Mouse (Mus musculus) CH12.LX (cell line): ENCODE data around the gene Kank4. TPM values are rescaled to one million over a fixed set of nuclear protein-coding genes. Genes with fewer than 3 reads are reported as not detected.

Experiments used
- DNase-seq: peaks from one replicate; pipeline ENCODE4 v3.0.0-alpha.2; 2013; ENCODE audit errors: extremely low read depth
- H3K27ac ChIP-seq: 2 replicates; pipeline ENCODE4 v1.5.1; 2012; ENCODE audit warnings: low read depth, mild to moderate bottlenecking, control low read depth, moderate library complexity; ENCODE audit not compliant: insufficient read depth
- H3K27me3 ChIP-seq: replicated peaks from 2 replicates; pipeline ENCODE3; 2012; ENCODE audit warnings: inconsistent platforms
- H3K36me3 ChIP-seq, 2 experiments: replicated peaks in 1 of 2; 2 replicates each; pipeline versions ENCODE3 to v1.6.1; 2012; ENCODE audit warnings: inconsistent platforms in 1 of 2, low read length in 1 of 2, mild to moderate bottlenecking in 1 of 2, mixed read lengths in 1 of 2, moderate library complexity in 1 of 2; ENCODE audit not compliant: control insufficient read depth in 1 of 2, insufficient read depth in 1 of 2
- H3K4me1 ChIP-seq, 2 experiments: 2 replicates each; pipeline ENCODE4 v1.6.1; 2012; ENCODE audit warnings: inconsistent platforms in 1 of 2, moderate library complexity in 1 of 2; ENCODE audit not compliant: insufficient read depth in 2 of 2, control insufficient read depth in 1 of 2
- H3K4me2 ChIP-seq: 2 replicates; pipeline ENCODE4 v1.6.1; 2012; ENCODE audit warnings: low read depth, mild to moderate bottlenecking, control low read depth; ENCODE audit not compliant: poor library complexity, insufficient read depth, severe bottlenecking
- H3K4me3 ChIP-seq, 3 experiments: fragments of 150-350 bp in 1 of 3; sonication (generic) in 1 of 3; replicated peaks in 1 of 3; 2 replicates each; pipeline versions ENCODE3 to v1.5.1; 2011 to 2012; ENCODE audit warnings: low read depth in 2 of 3, low read length in 2 of 3, mild to moderate bottlenecking in 2 of 3, moderate library complexity in 2 of 3, control low read depth in 1 of 3, improper control_type of control experiment in 1 of 3, inconsistent platforms in 1 of 3, mixed read lengths in 1 of 3; ENCODE audit not compliant: poor library complexity in 1 of 3
- H3K79me2 ChIP-seq: replicated peaks from 2 replicates; pipeline ENCODE4 v1.6.1; 2012; ENCODE audit warnings: mild to moderate bottlenecking, moderate library complexity; ENCODE audit not compliant: control insufficient read depth, poor library complexity, insufficient read depth, severe bottlenecking; ENCODE audit errors: extremely low read depth
- H3K9ac ChIP-seq: 2 replicates; pipeline ENCODE4 v1.6.1; 2012; ENCODE audit warnings: low read depth, mild to moderate bottlenecking, control low read depth, moderate library complexity; ENCODE audit not compliant: insufficient read depth
- H3K9me3 ChIP-seq: replicated peaks from 2 replicates; pipeline ENCODE3; 2012; ENCODE audit warnings: low read length, inconsistent platforms, mixed read lengths
- HCFC1 ChIP-seq: IDR thresholded peaks from 2 replicates; pipeline ENCODE4 v1.6.1; 2012; ENCODE audit warnings: low read depth, mild to moderate bottlenecking, inconsistent platforms, low read length, improper control_type of control experiment
- JUND ChIP-seq: conservative IDR thresholded peaks from 2 replicates; pipeline ENCODE4 v1.6.1; 2011; ENCODE audit warnings: low read depth, low read length, improper control_type of control experiment
- KAT2A ChIP-seq: IDR thresholded peaks from 2 replicates; pipeline ENCODE4 v1.6.1; 2012; ENCODE audit warnings: low read length, improper control_type of control experiment, inconsistent platforms; ENCODE audit not compliant: insufficient replicate concordance
- MAX ChIP-seq: IDR thresholded peaks from 2 replicates; pipeline ENCODE4 v1.6.1; 2011; ENCODE audit warnings: low read length, improper control_type of control experiment
- MAZ ChIP-seq: IDR thresholded peaks from 2 replicates; pipeline ENCODE4 v1.6.1; 2012; ENCODE audit warnings: low read depth, mild to moderate bottlenecking, inconsistent platforms, low read length, improper control_type of control experiment, moderate library complexity
- MEF2A ChIP-seq: IDR thresholded peaks from 2 replicates; pipeline ENCODE4 v1.6.1; 2014; ENCODE audit warnings: low read depth, mild to moderate bottlenecking, inconsistent platforms, low read length, improper control_type of control experiment, borderline replicate concordance
- MXI1 ChIP-seq: IDR thresholded peaks from 2 replicates; pipeline ENCODE4 v1.6.1; 2011; ENCODE audit warnings: mild to moderate bottlenecking, low read depth, low read length, improper control_type of control experiment
- MYC ChIP-seq: IDR thresholded peaks from 2 replicates; pipeline ENCODE4 v1.6.1; 2011; ENCODE audit warnings: low read depth, mild to moderate bottlenecking, improper control_type of control experiment, low read length
- NRF1 ChIP-seq: IDR thresholded peaks from 2 replicates; pipeline ENCODE4 v1.6.1; 2014; ENCODE audit warnings: low read depth, mild to moderate bottlenecking, inconsistent platforms, low read length, improper control_type of control experiment, moderate library complexity
- POLR2A ChIP-seq: IDR thresholded peaks from 2 replicates; pipeline ENCODE4 v1.6.1; 2011; ENCODE audit warnings: low read depth, mild to moderate bottlenecking, improper control_type of control experiment, low read length
- RAD21 ChIP-seq: IDR thresholded peaks from 2 replicates; pipeline ENCODE4 v1.6.1; 2011; ENCODE audit warnings: low read depth, mild to moderate bottlenecking, low read length, improper control_type of control experiment, moderate library complexity
- RCOR1 ChIP-seq: conservative IDR thresholded peaks from 2 replicates; pipeline ENCODE4 v1.6.1; 2012; ENCODE audit warnings: low read depth, mild to moderate bottlenecking, inconsistent platforms, low read length, improper control_type of control experiment
- SIN3A ChIP-seq: IDR thresholded peaks from 2 replicates; pipeline ENCODE4 v1.6.1; 2012; ENCODE audit warnings: low read length, improper control_type of control experiment, inconsistent platforms
- TBP ChIP-seq: conservative IDR thresholded peaks from 2 replicates; pipeline ENCODE4 v1.6.1; 2011; ENCODE audit warnings: low read depth, low read length, improper control_type of control experiment
- TCF12 ChIP-seq: IDR thresholded peaks from 2 replicates; pipeline ENCODE4 v1.6.1; 2014; ENCODE audit warnings: low read depth, mild to moderate bottlenecking, inconsistent platforms, low read length, improper control_type of control experiment
- ZC3H11A ChIP-seq: IDR thresholded peaks from 2 replicates; pipeline ENCODE4 v1.6.1; 2012; ENCODE audit warnings: low read depth, mild to moderate bottlenecking, inconsistent platforms, low read length, improper control_type of control experiment
- dilution Hi-C: fragments of 300-500 bp; cut with MboI; formaldehyde crosslinking; loops from 2 replicates; pipeline ENCODE4 v1.14.3; 2020; ENCODE audit warnings: low sequenced_read_pairs; ENCODE audit not compliant: extremely low pct_unique_long_range_greater_than_20kb, extremely low pct_ligation_motif_present
- in situ Hi-C: fragments of 300-500 bp; cut with MboI; formaldehyde crosslinking; loops from 3 replicates; pipeline ENCODE4 v1.14.3; 2019; ENCODE audit warnings: low sequenced_read_pairs, low pct_ligation_motif_present, low pct_unique_long_range_greater_than_20kb, mixed read lengths
- polyA plus RNA-seq: library from polyadenylated mRNA; unstranded; fragments of >175 nt; gene quantifications from 2 replicates; pipeline ENCODE4 v1.2.1, GENCODE M21; 2012; ENCODE audit warnings: low read depth; ENCODE audit not compliant: insufficient read length
- total RNA-seq, 2 experiments: library from RNA; depleted of rRNA; stranded (reverse); fragments of 300-350 nt in 1 of 2; fragments of >200 nt in 1 of 2; gene quantifications; 2 replicates each; pipeline ENCODE4 v1.2.3; 2012 to 2014

Kank4 gene
- total and polyA plus RNA-seq, 3 experiments: not detected

DNA sequence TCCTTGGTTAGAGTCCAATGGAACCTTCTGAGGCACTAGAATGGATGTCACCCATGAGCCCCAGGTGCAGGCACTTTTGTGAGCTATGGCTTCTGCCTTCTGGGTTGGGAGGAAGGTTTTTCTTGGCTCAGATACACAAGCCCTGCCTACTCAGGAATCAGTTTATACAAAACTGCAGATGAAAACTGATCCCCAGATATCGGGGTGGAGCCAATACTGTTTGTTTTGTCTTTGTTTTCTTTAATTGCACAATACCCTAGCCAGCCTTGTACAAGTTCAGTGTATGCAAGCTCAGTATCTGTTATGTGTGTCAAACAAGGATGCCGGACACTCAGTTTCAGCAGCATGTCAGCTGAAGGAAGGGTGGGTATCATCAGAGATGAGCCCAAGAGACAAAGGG lies 22.1 kb downstream of the Kank4 start:
- H3K36me3 ChIP-seq: no peaks in the 10 kb centered on the region
- H3K27me3 ChIP-seq: no peaks in the 10 kb centered on the region
- dilution Hi-C loops (no loop called here), in situ Hi-C loops (no loop called here)
- H3K27ac ChIP-seq: no peak overlapping the region
- no peak overlapping the region for H3K4me2 ChIP-seq
- H3K79me2 ChIP-seq: no peaks in the 10 kb centered on the region
- H3K4me1 ChIP-seq: no peaks in the 10 kb centered on the region
- DNase-seq: no peak
- no peak for TF ChIP-seq POLR2A
- TF ChIP-seq ZC3H11A: no peak
- TF ChIP-seq KAT2A: no peak
- no peak for TF ChIP-seq NRF1
- TF ChIP-seq TCF12: no peak
- TF ChIP-seq RAD21: no peak
- TF ChIP-seq MAX: no peak
- H3K9ac ChIP-seq: no peak overlapping the region
- peaks cover 85% of the 10 kb centered on the region for H3K9me3 ChIP-seq
- no peak overlapping the region for H3K4me3 ChIP-seq

DNA sequence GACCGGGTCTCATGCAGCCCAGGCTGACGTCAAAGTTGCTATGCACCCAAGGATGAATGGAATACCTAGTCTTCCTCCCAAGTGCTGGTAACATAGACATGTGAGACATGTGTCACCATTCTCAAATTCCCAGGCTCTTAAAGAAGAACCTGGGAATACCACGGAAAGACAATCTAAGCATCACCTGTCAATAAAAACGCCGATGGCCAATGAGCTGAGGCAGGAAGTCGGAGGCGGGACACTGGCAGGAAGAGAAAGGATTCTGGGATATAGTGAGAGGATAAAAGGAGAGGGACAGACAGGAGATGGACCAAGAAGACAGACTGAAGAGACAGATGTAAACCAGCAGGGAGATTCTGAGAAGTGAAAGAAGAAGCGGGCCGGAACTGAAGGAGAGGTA lies 23.9 kb downstream of the Kank4 start:
- TF ChIP-seq RCOR1 (no peak), SIN3A (no peak), MEF2A (no peak), TCF12 (no peak), HCFC1 (no peak), MYC (no peak)
- in situ Hi-C loops (no loop called here), dilution Hi-C loops (no loop called here)
- Histone ChIP-seq H3K36me3 (no peaks in the 10 kb centered on the region), H3K4me2 (no peak overlapping the region), H3K27me3 (no peaks in the 10 kb centered on the region), H3K4me1 (no peaks in the 10 kb centered on the region), H3K9me3 (peaks cover 85% of the 10 kb centered on the region), H3K79me2 (no peaks in the 10 kb centered on the region), H3K9ac (no peak overlapping the region), H3K4me3 (no peak overlapping the region), H3K27ac (no peak overlapping the region)
- no peak for DNase-seq

- H3K27me3 ChIP-seq: no peaks in the 10 kb centered on the region
- in situ Hi-C loops (no loop called here), dilution Hi-C loops (no loop called here)
- no peak overlapping the region for H3K4me2 ChIP-seq
- H3K27ac ChIP-seq: no peak overlapping the region
- H3K4me1 ChIP-seq: no peaks in the 10 kb centered on the region
- TF ChIP-seq TBP: no peak
- no peak for TF ChIP-seq RAD21
- TF ChIP-seq JUND: no peak
- no peak for TF ChIP-seq MXI1
- TF ChIP-seq MAZ: no peak
- H3K79me2 ChIP-seq: no peaks in the 10 kb centered on the region
- H3K4me3 ChIP-seq: no peak overlapping the region
- H3K9me3 ChIP-seq: peaks cover 86% of the 10 kb centered on the region
- no peaks in the 10 kb centered on the region for H3K36me3 ChIP-seq
- DNase-seq: no peak
- H3K9ac ChIP-seq: no peak overlapping the region
Measured at GRCm38 (mm10) chr4:98790721-98791120, 26.6 kb downstream of the Kank4 start.
